18 mouse cellular contexts compared by ENCODE assay signal in genomic region chr3:41586330-41586729, GRCm38 (mm10).
"Had no signal": no experiment of that assay in that cellular context is flagged by ENCODE, and none has a peak within 500 bp of the region (broad histone marks: within the 10 kb centered on the region; RNA-seq: fewer than 3 reads in every experiment).

No protein-coding gene starts in this region.

- H3K9me3 ChIP-seq: heart, embryonic 10.5 days; heart, embryonic 12.5 days; hindbrain, embryonic 10.5 days; hindbrain, embryonic 12.5 days; limb, embryonic 10.5 days; limb, embryonic 12.5 days had no signal

- H3K4me2 ChIP-seq: heart, embryonic 12.5 days; hindbrain, embryonic 12.5 days; hindbrain, embryonic 14.5 days; limb, embryonic 12.5 days; liver, embryonic 11.5 days had no signal

- ATAC-seq: hindbrain, embryonic 16.5 days had no signal

- H3K9ac ChIP-seq: heart, embryonic 12.5 days; hindbrain, embryonic 12.5 days; hindbrain, embryonic 14.5 days; limb, embryonic 12.5 days; liver, embryonic 14.5 days had no signal

- H3K27me3 ChIP-seq: heart, embryonic 12.5 days; hindbrain, embryonic 12.5 days; limb, embryonic 12.5 days had no signal

- H3K4me3 ChIP-seq: heart, embryonic 10.5 days; heart, embryonic 12.5 days; hindbrain, embryonic 10.5 days; hindbrain, embryonic 12.5 days; layer of hippocampus, adult 2 months; left cerebral cortex, adult 2 months; limb, embryonic 10.5 days; limb, embryonic 12.5 days had no signal

- DNase-seq: gastrocnemius, postnatal 25 days; heart, postnatal 10 days; heart, postnatal 4 days; kidney, postnatal 4 days; liver; lung, adult 18-20 months had no signal

- H3K27ac ChIP-seq: heart, embryonic 10.5 days; hindbrain, embryonic 10.5 days; hindbrain, embryonic 12.5 days; hindbrain, embryonic 14.5 days; layer of hippocampus, adult 2 months; left cerebral cortex, adult 2 months; limb, embryonic 10.5 days; limb, embryonic 12.5 days; liver, embryonic 14.5 days had no signal
